Mouse (Mus musculus): ENCODE data around the gene Hnrnpa0.
"Not testable (repeated sequence)": the region's sequence is repeated elsewhere in the genome, so short reads cannot be mapped to it uniquely, and the experiment has no call there.

Gene Hnrnpa0

DNA sequence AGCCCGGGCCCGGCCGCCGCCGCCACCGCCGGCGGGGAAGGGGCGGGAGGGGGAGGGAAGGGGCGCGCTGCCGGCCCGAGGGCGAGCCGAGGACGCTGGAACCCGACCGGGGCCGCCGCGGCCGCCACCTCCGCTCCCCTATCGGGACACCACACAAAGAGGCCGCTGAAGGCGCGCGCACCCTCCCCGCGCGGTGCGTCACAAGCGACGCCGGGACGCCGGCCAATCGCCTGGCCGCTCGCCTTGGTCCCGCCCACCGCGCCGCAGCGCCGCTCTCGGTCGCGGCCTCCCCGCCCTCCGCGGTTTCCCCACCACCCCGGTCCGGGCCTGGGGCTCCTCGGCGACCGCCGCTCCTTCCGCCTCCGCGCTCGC is at the start of gene Hnrnpa0:
Gene Hnrnpa0 (minus strand): TSS at position 161 of the 372 bp plus-strand sequence.
- DNase-seq, result peak; percentile 97

DNA sequence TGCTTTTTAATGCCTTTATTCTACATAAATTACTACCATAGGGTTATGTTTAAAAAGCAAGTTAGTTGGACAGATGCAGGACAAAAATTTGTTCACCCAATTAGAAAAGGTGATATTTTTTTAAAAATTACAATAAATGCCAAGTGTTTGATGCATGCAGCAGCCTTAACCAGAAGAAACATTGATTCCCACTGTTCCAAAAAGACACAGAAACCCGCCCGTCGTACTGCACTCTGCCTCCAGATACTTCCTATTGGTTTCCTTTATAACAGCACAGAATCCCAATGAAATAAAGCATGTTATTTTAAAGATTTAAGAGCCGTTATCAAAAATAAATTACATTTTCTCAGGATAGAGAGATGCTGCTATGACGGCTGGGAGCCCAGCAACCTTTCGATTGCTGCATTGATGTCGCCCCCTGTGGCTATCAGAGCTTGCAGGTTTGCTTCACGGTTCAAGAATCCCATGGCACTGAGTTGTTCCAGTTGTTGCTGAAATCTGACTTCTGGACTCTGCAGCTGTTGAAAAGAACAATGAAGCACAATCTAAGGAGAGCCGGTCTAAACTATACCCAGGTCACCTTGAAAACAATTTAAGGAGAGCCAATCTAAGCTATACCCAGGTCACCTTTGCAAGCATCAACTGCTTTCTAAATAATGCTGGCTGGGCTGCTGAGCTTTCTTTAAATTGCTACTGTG is 49.3 kb upstream of the Hnrnpa0 start:
- peak; percentile 100 for DNase-seq

DNA sequence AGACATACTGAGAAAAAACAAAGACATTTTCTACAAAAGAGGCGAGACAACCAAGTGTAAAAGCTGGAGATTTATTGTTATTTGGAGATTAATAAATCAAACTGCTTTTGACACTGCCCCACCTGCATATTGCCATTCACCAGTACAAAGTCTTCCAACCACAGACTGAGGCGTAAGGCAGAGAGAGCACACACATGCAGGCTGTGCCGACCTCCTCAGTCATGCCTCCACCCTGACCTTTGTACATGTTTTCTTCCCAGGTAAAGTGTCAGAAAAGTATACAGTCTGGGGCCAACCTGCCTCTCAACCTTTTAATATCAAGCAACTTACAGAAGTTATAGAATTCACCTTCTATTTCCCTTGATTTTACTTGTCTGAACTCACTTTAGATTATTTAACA is 47.7 kb upstream of the Hnrnpa0 start:
- no peak for DNase-seq

DNA sequence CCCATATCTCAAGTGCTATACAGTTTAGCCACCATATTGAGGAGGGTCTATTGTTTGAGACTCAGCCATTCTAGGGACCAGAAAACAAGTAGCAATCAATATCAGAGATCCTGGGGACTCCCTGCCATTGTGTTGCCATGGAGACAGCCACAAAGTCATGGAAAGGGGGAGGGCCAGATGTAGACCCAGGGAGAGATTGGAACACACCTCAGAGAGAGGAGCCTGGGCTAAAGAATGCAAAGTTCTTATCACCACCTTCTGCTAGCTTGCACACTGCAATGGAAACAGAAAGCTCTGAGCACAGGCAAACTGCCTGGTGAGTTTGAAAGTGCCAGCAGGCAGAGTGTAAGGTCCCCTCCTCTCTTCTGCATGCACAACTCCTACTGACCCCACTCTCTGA is 39.8 kb upstream of the Hnrnpa0 start:
- no peak for DNase-seq

DNA sequence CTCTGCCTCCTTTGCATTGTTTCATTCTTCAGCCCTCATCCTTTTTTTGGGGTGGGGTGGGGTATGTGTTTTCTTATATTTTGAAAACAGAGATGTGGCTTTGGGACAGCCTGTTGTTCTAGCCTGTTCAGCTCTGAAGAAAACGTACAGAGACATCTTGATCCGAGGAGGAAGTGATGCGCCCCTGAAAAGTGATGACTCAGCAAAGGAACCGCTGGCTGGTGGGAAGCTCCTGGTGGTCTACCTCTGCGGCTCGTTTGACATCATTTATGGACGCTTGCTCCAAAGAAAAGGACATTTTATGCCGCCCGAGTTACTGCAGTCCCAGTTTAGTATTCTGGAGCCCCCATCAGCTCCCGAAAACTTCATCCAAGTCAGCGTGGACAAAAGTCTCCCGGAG is 35.0 kb upstream of the Hnrnpa0 start:
- DNase-seq, result no peak

DNA sequence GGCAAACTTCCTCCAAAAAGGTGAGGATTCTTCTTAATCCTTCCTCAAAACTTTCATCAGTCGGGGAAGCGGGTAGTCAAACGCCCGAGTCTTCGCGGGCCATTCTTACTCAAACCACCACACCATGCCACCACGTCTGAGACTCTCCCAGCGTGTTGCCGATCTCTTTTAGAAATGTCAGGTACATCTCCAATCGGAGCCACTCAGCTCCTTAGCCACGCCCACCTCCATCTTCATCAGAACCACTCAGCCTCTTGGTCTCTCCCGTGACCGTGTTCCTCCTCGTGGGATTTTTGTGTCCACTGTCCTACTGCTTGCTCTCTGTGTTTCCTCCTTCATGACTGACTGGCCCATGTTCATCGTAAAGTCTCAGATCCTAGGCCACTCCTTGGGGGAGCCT is 32.4 kb upstream of the Hnrnpa0 start:
- no peak for DNase-seq

DNA sequence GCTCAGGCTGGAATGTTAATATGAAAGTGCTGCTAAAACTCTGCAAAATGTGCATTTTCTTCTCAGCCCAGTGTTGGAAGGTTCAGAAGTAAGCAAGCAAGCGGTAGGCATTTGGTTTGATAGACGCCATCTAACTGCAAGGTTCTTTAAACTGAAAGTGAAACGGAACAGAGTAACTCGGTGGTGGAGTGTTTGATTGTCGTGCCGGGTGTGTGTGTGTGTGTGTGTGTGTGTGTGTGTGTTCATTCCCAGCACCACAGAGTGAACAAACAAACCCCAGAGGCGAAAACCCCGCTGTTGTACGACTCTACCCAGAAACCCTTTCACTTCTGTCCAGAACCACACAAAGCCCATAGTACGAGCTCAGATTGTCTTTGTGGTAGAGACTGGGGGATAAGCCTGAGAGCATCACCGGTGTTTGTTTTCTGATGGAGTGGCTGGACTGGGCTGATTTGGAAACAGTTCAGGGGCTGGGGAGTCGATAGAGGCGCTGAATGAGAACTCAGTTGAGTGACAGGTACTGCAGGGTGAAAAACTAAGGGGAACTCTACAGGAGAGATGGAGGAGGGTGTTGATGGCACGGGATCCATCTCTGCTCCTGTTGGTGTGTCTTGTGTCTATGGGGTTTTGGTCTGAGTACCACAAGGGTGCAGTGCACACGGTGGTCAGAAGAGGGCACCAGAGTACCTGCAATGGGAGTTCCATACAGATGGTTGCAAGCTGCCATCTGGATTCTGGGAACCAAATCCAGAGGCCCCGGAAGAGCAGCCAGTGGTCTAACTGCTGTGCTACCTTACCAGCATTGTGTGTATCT is 29.9 kb upstream of the Hnrnpa0 start:
- peak; percentile 91 for DNase-seq

DNA sequence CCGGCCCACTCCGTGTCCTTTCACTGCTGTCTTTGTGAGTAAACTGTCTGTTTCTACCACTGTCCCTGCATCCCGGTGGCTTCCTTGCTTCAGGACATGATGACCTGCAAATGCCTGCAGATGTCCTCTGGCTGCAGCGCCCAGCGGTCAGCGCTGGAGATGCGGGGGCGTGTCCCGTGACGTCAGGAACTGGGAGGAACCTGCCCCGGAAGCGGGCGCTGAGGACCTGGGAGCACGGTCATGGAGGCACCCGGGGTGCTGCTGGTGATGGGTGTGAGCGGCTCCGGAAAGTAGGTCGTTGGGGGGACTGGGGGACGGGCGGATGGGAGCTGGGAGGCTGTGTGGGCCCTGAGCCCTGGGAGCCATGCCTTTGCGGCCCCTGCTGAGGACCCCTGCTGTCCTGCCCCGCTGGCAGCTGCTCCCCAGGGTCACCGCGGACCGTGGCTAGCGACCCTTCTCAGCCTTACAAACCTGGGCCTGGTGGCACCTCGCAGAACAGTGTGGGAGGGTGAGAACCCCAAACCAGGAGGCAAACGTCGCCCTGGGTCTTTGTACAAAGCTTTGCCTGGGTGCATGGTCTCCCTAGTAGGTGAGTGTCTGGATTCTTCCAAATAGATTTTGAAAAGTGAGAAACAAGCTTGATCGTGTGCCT is 29.2 kb upstream of the Hnrnpa0 start, which contains the start of gene Idnk:
Gene Idnk (plus strand): TSS at position 203 of the 652 bp plus-strand sequence.
- peak; percentile 92 for DNase-seq

DNA sequence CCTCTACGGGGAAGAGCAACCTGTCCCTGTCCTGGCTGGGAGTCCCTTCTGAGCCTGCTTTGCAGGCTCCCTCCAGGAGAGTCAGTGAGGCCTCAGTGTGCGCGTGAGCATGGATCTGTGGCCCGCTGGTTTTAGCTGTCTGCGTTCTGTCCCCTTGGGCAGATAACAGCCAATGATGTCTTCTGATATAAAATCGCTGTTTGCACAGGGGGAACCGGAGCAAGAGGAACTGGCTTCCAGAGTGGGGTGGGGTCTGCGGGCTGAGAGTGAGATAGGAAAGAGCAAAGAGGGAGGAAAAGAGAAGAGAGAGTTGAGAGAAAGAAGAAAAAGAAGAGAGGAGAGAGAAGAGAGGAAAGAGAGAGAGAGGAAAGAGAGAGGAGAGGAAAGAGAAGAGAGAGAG is 28.7 kb upstream of the Hnrnpa0 start:
- no peak for DNase-seq

DNA sequence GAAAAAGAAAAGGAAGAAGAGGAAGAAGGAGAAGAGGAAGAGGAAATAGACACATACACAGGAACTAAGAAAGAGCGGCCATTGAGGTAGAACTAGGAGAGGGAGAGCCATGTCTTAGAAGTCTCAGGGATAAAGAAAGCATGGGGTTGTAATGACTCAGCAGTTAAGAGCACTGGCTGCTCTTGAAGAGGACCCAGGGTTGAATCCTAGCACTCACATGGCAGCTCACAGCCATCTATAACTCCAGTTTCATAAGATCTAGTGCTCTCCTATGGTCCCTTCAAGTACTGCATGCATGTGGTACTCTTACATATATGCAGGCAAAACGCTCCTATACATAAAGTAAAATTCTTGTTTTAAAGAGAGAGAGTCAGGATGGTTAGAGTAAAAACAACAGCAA is 27.7 kb upstream of the Hnrnpa0 start:
- no peak for DNase-seq

DNA sequence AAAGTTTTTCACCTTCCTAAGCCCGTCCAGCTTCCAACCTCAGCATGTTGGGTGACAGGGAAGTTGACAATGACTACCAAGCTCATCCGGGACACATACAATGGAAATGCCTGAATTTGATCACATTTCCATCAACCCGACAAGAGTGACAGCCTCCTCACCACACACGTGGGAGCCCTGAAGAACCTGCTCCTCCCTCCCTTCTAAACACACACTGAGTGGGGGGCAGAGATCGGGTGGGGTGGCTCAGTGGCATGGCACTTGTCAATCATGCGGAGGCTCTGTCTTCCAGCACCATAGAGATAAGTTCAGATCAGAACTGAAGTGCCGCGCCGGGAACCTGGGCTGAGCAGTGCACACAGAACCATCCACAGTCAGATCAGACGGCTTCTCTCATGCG is 22.1 kb upstream of the Hnrnpa0 start:
- no peak for DNase-seq

DNA sequence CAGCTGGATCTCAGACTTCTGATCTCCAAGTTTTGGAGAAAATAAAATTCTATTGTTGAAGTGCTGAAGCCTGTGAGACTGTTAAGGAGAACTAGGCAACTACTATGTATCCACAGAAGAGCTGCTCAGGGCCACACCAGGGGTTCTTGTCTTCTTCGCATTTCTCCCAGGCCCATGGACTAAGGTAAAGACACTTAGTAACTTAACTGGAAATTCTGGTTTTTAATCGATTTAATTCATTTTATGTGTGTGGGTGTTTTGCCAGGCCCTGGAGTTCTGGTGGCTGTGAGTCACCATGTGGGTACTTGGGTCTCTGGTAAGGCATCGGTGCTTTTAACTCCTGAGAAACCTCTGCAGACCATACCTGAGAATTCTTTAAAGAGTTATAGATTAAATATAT is 21.3 kb upstream of the Hnrnpa0 start:
- DNase-seq, result no peak

DNA sequence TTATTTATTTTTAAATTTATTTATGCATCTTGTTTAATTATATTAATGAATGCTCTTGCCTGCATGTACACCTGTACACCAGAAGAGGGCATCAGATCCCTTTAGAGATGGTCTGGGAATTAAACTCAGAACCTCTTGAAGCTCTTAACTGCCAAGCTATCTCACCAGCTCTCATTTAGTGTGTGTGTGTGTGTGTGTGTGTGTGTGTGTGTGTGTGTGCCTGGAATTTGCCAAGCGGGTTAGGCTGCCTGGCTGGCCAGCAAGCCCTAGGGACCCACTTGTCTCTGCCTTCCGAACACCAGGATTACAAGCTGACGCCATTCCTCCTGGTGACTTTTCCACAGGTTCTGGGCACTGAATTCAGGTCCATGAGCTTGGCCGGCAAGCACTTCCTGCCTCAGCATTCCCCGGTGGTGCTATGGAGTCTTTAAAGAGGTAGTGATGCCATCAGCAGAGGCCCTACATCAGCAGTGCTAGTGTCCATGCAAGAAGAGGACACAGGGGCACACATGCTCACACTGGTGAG is 20.7 kb upstream of the Hnrnpa0 start:
- DNase-seq, result peak; percentile 9

DNA sequence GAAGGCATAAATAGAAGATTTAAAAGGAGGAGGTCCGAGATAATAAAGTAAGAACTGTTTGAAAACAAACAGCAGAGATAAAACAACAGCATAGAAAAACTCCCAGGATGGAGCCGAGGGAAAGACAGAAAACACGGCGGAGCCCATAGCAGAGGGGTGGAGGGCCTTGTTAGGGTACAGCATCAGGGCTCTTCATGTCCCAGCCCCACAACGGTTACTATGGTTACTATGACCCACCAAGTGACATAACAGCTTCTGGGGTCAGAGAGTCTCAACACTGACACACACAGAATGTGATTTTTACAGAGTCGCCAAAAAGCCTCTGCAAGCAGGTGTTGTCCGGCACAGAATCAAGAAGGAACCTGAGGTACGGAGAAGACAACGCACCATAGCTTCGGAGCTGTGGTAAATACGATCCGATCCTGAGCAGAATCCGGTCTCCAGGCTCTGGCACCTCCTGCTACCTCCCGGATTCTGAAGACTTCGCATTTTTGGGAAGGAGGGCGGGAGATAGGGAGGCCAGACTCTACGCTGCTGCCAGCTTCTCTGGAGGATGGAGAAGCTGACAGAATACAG is 20.0 kb upstream of the Hnrnpa0 start:
- DNase-seq, result peak; percentile 51

DNA sequence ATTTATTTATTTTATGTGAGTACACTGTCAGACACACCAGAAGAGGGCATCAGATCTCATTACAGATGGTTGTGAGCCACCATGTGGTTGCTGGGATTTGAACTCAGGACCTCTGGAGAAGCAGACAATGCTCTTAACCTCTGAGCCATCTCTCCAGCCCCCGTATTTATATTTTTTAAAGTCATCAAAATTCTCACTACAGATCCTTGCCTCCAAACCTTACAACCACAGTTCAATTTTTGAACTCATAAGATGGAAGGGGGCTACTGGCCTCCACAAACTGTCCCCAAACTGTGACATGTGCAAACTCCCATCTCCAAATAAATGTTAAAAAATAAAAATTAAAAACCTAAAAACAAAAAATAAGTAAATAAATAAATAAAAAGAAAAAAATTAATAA is 19.4 kb upstream of the Hnrnpa0 start:
- no peak for DNase-seq

DNA sequence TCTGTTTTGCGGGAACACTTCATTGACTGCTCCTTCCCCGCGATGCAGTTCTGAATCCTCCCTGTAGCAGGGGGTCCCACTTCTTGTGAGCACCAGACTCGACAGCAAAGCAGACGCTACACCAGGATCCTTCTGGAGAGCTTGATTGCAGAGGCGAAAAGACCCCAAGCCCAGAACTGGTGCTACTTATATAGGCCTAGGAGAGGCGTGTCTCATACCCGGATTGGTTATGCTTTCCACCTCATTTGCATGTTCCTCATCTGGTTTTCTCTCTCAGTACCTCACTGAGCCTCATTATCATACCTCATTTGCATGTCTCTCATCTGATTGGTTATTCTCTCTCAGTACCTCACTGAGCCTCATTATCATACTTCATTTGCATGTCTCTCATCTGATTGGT is 18.2 kb upstream of the Hnrnpa0 start:
- not testable (repeated sequence) for DNase-seq

DNA sequence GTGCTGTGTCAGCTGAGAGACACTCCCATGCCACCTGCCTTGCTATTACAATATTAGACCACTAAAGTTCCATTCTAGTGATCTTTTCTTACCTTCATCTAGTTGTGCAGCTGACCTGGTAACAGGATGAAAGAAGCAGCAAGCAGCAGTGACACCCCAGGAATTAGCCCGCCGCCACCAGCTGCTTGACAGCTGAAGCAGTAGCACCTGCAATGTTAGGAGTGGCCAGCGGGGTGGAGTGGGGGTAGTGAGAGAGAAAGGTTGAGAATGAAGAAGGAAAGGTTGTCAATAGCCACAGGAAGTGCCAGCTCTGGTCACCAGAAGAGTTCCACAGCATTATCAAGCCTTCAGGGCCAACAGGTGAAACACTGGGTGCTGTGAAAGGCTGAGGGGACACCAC is 3.3 kb upstream of the Hnrnpa0 start:
- DNase-seq, result no peak

DNA sequence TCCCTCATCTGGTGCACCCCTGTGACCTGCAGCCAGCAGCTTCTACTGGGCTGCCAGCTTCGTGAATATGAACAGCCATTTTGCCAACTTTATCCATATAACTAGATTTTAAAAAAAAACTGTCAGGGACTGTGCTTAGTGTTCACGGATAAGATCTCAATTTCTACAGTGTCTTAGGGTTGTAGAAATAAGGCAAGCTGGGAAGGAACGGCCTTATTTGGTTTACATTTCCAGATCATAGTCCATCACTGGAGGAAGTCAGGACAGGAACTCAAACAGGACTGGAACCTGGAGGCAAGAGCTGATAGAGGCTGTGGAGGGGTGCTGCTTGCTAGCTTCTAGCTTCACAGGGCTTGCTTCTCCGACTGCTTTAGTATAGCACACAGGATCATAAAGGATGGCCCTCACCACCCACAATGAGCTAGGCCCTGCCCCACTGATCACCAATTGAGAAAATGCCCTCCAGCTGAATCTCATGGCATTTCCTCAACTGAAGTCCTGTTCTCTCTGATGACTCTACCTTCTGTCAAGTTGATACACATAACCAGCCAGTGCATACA is 1.4 kb upstream of the Hnrnpa0 start:
- DNase-seq, result no peak

DNA sequence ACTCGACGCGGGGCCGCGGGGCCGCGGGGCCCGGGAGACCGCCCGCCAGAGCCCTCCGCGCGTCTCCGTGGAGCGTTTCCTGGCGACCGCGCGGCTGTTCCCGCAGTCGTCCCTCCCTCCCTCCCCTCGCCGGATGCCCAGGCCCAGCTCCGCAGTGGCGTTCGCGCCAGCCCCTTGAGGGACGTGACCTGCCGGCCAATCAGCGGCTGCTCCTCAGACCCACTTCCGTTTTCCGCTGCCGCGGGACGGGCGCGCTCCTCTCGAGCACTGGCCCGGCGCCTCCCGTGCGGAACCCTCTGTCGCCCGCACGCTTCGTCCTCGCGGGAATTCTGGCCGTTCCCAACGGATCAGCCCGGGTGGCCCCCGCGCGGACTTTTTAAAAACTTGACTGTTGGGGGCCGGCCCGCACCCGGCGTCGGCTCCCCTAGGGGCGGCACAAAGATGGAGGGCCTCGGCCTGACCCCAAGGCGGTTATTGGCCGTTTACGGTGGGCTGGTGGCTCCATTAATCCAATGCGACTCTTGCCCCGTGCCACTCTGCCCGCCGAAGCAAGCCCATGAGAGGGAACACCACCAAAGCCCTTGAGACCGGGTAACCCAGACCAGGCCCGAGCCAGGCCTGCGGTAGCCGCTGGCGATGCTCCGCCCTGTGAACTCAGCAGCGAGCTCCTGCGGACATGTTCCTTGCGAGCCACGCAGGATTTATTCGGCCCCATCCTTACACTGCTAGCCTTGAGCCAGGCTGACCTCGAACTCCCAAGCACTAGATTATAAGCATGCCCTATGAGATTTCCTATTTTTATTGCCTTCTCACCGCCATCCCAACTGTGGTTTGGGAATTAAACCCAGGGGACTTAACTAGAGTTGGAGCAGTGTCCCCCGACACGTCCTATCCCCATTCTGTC is 664 bp upstream of the Hnrnpa0 start:
- DNase-seq, result peak; percentile 97

DNA sequence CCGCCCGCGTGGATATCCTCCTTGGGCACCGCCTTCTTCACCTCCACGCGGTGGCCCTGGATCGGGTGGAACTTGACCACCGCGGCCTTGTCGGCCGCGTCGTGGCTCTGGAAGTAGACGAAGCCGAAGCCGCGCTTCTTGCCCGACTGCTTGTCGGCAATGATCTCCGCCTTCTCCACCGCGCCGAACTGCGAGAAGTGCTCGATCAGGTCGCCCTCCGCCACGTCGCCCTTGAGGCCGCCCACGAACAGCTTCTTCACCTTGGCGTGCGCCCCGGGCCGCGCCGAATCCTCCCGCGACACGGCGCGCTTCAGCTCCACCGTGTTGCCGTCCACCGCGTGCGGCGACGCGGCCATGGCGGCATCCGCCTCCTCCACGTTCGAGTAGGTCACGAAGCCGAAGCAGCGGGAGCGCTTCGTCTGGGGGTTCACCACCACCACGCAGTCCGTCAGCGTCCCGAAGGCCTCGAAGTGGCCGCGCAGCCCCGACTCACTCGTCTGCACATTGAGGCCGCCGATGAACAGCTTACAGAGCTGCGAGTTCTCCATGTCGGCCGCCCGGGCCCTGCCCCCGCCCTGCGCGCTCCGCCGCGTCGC is 492 bp downstream of the Hnrnpa0 start:
- peak; percentile 83 for DNase-seq
